Mouse (Mus musculus) lung, adult 2 months (tissue): ENCODE data around the gene Ngfr. TPM values are rescaled to one million over a fixed set of nuclear protein-coding genes. Genes with fewer than 3 reads are reported as not detected.

Experiments used
- DNase-seq: peaks from one replicate; pipeline ENCODE4 v3.0.0; 2022
- H3K4me1 ChIP-seq: fragments of 200-500 bp; 2 replicates; pipeline ENCODE4 v1.6.1; 2011; ENCODE audit warnings: low read length; ENCODE audit not compliant: control insufficient read depth, insufficient read depth
- H3K4me3 ChIP-seq: fragments of 200-500 bp; replicated peaks from 2 replicates; pipeline ENCODE3; 2011; ENCODE audit warnings: low read depth, mild to moderate bottlenecking, control low read depth, low read length; ENCODE audit errors: extremely low read depth
- CTCF ChIP-seq: fragments of 200-500 bp; IDR thresholded peaks from 2 replicates; pipeline ENCODE4 v1.5.1; 2011; ENCODE audit warnings: mild to moderate bottlenecking, low read length, control low read depth; ENCODE audit not compliant: insufficient read depth
- POLR2A ChIP-seq: fragments of 200-500 bp; IDR thresholded peaks from 2 replicates; pipeline ENCODE4 v1.6.1; 2011; ENCODE audit warnings: low read depth, mild to moderate bottlenecking, control low read depth, low read length, borderline replicate concordance; ENCODE audit errors: extremely low read depth
- whole genome bisulfite sequencing: fragments of 180-500 bp; shearing (Covaris S2); methylation state at CpG from one replicate; pipeline ENCODE4 v1.1.7; 2018; 5-methylcytosine and 5-hydroxymethylcytosine counted together
- polyA plus RNA-seq: library from polyadenylated mRNA; depleted of rRNA; stranded (reverse); fragments of >200 nt; gene quantifications from 2 replicates; pipeline ENCODE4 v1.2.3, GENCODE M21; 2012

Ngfr gene
- polyA plus RNA-seq, 1 experiment: 1.9 TPM

DNA sequence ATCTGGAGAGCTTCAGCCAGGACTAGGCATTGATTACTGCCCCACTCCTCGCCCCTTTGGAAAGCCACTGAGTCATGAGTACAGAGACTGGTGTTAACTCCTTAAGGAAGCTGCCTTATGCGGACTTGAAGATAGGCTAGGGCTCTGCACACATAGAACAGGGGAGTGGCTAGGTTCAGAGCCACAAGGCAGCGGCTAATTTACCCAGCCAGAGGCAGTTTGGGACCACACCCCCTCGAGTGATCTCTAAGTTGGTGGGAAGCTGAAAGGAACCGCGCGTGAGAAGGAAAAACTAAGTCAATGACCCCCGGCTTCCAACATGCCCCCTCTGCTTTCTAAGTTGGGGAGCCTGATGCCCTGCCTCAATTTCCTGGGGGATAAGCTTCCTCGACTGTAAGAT lies 2.9 kb downstream of the Ngfr start:
- TF ChIP-seq CTCF (no peak), POLR2A (no peak)
- peaks cover 14% of the 10 kb centered on the region for H3K4me1 ChIP-seq
- 15% methylated on average over 9 of the region's 9 CpGs for WGBS
- no peak overlapping the region for H3K4me3 ChIP-seq
- no peak for DNase-seq

DNA sequence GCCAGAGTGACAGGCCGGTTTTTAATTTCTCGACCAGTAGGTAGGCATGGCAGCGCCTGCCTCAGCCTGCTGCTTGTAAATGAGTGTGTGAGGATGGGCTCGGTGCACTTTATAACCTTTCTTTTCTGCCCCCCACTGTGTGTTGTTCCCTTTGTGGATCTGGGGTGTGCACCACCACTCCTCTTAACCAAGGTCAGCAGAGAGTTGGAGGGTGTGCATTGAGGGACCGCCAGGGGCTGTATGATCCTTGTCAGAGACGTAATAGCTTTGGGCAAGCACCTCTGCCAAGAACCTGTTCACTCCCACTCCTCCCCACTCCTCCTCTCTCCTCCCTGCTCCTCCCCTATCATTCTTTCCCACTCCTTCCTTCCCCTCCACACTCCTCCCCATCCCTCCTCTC lies 4.1 kb downstream of the Ngfr start:
- WGBS: 59% methylated on average over 6 of the region's 6 CpGs
- TF ChIP-seq CTCF: no peak
- TF ChIP-seq POLR2A: no peak
- Histone ChIP-seq H3K4me3 (no peak overlapping the region), H3K4me1 (peaks cover 14% of the 10 kb centered on the region)
- DNase-seq: no peak

DNA sequence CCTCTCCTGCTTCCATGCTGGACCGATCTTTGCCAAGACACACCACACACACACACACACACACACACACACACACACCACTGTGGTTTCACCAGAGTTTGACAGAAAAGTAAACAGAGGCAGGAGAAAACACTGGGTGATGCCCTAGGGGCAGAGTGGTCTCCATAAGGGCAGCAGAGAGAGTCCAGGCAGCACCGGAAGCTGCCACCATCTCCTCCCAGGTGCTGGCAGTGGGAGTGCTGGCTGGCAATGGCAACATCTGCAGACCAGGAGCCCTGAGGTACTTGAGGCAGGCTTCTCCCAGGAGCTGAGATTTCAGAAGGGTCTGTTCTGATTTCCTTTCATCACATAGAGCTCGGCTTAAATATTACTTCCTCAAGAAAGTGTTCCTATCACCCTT lies 5.3 kb downstream of the Ngfr start:
- TF ChIP-seq CTCF (no peak), POLR2A (no peak)
- WGBS: 24% methylated on average over 3 of the region's 3 CpGs
- no peak overlapping the region for H3K4me3 ChIP-seq

DNA sequence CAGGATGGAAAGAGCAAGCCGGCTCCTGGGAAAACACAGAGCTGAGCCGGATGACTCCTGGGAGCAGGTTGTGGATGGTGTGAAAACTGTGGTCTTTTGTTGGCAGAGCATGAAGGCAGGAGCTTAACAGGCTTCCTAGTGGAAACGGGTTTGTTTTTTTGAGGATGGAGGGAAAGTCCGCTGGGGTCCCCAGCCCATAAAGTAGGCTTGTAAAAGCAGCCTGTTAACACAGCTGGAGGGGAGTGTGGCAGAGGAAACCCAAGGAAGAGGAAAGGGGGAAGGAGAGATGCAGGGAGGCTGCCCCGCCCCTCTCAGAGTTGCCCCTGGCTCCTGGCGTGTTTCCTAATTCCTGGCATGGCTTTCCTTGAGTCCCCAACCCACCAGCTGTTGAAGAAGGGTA lies 8.1 kb downstream of the Ngfr start:
- DNase-seq: no peak
- WGBS: 29% methylated on average over 6 of the region's 6 CpGs
- TF ChIP-seq POLR2A: no peak
- no peak for TF ChIP-seq CTCF
- Histone ChIP-seq H3K4me1 (0 out of 2 replicates have a peak, but pooled peaks cover 3% of the 10 kb centered on the region), H3K4me3 (no peak overlapping the region)

More for the DNA sequence above, 5.3 kb downstream of the Ngfr start:
- no peak for DNase-seq
- H3K4me1 ChIP-seq: peaks cover 14% of the 10 kb centered on the region

DNA sequence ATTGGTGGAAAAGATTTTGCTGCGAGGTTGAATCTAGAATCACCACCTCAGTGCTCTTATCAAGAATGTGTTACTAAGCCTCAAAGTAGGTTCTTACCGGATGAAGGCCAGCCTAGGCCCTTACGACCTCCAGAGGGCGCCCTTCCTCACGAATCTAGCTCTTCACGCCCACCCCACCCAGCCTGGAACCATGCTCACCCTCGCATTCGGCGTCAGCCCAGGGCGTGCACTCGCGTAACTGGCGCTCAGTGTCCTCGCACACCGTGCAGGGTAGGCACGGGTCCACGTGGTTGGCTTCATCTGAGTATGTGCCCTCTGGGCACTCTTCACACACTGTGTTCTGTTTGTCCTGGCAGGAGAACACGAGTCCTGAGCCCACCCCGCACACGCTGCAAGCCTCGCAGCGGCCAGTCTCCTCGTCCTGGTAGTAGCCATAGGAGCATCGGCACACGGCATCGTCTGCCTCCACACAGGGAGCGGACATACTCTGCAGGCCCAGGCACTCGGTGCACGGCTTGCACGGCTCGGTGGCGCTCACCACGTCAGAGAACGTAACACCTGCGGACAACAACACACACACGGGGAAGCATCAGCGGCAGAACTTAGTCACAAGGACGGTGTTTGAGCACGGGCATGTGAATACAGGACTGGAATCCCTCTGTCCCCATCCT lies 9.6 kb downstream of the Ngfr start:
- H3K4me3 ChIP-seq: no peak overlapping the region
- DNase-seq: no peak
- H3K4me1 ChIP-seq: 0 out of 2 replicates have a peak, but pooled peaks cover 3% of the 10 kb centered on the region
- peak; percentile 63 for TF ChIP-seq CTCF
- no peak for TF ChIP-seq POLR2A
- WGBS: 24% methylated on average over 39 of the region's 39 CpGs

DNA sequence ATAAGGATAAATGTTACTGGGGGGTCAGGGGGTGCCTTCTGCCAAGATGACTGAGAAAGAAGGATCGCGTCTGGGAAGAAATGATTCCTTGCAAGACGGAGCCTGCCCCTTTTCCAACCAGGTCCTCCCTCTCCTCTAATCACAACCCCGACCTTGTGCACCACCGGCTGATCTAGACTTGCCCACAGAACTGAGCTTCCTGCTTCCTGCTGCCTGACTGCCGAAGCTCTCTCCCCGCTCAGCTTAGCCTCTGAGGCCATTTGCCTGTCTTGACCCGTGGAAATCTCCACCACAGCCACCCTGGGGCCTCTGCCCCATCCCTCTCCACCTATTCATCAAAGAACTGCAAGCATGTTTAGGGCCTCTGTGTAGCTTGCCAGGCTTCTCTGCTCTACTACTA lies 11.2 kb downstream of the Ngfr start:
- TF ChIP-seq POLR2A (no peak), CTCF (no peak)
- WGBS: 47% methylated on average over 8 of the region's 8 CpGs
- H3K4me1 ChIP-seq: 0 out of 2 replicates have a peak, but pooled peaks cover 3% of the 10 kb centered on the region
- no peak overlapping the region for H3K4me3 ChIP-seq
- DNase-seq: no peak

DNA sequence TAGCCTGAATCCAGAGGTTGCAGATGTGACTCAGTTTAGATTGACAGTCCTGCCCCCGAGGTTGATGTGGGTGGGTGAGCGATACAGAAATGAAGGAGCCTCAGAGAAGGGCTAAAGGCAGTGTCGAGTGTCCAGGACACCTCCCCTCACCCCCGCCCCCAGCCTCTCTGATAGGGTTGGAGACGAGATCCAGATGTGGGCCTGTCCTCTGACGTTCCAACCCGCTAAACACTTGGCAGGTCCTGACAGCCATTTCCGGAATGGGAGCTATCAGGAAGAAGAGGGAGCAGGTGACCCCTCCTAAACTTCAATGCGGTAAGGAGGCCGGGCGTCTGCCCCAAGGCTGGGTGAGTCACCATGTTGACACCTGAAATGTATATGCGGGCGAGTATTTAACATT lies 11.7 kb downstream of the Ngfr start:
- no peak overlapping the region for H3K4me3 ChIP-seq
- no peak for DNase-seq
- 25% methylated on average over 13 of the region's 13 CpGs for WGBS
- TF ChIP-seq CTCF (no peak), POLR2A (no peak)
- H3K4me1 ChIP-seq: 0 out of 2 replicates have a peak, but pooled peaks cover 5% of the 10 kb centered on the region

DNA sequence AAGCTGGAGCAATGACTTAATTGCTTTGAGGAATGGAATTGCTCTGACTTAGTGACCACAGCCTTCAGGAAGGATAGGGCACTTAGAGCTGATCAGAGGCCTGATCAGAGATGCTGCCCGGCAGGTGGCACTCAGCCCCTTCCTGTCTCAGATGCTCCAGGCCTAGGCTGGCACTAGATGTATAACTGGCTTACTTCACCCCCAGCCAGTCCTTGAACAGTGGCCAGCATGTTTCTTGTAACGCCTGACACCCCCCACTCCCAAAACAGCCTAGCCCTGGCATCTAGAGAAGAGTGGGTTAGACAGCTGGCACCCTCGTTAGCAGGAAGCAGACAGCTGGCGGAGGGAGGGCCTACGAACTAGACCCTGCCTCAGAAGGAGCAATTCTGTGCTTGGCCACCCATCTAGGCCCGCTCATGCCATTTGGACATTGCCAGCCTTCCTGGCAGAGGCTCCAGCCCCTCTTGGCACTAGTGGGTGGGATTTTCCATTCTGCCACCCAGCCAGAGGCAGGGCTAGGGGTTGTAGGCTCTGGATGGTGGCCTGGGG lies 12.7 kb downstream of the Ngfr start:
- no peak for DNase-seq
- TF ChIP-seq POLR2A (no peak), CTCF (no peak)
- Histone ChIP-seq H3K4me3 (no peak overlapping the region), H3K4me1 (0 out of 2 replicates have a peak, but pooled peaks cover 5% of the 10 kb centered on the region)
- 88% methylated on average over 6 of the region's 6 CpGs for WGBS

DNA sequence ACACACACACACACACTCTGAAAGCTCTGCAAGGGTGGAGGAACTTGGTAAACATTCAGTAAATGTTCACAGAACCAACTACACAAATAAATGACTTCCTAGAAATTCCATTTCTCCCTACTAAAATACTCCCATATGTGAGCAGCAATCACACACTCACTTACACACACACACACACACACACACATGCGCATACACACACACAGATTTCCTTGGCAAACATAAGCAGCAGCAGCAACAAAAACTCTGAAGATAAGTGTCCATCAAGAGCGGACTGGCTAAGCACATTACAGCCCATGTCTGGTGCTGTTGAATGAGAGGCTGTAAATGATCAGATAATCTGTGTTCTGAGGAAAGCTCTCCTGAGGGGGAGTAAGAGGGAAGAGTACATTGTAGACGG lies 15.3 kb downstream of the Ngfr start:
- Histone ChIP-seq H3K4me3 (no peak overlapping the region), H3K4me1 (0 out of 2 replicates have a peak, but pooled peaks cover 2% of the 10 kb centered on the region)
- WGBS: 44% methylated on average over 3 of the region's 3 CpGs
- DNase-seq: no peak
- no peak for TF ChIP-seq POLR2A
- no peak for TF ChIP-seq CTCF

DNA sequence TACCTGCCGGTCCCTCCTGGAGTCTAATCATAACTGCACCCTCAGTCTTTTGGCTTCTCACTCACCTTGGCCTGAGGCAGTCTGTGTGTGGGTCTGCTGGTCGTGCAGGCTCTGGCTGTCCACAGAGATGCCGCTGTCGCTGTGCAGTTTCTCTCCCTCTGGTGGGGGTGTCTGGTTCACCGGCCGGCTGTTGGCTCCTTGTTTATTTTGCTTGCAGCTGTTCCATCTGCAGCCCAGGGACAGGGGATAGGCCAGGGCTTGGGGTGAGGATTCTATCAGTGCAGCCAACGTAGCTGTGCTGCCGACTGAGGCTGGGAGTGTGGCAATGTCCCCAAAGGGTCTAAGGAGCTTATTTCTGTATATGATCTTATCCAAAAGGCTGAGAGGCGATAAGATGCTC lies 15.8 kb downstream of the Ngfr start:
- 0 out of 2 replicates have a peak, but pooled peaks cover 2% of the 10 kb centered on the region for H3K4me1 ChIP-seq
- no peak overlapping the region for H3K4me3 ChIP-seq
- DNase-seq: no peak
- TF ChIP-seq POLR2A: no peak
- TF ChIP-seq CTCF: no peak
- 25% methylated on average over 9 of the region's 9 CpGs for WGBS

DNA sequence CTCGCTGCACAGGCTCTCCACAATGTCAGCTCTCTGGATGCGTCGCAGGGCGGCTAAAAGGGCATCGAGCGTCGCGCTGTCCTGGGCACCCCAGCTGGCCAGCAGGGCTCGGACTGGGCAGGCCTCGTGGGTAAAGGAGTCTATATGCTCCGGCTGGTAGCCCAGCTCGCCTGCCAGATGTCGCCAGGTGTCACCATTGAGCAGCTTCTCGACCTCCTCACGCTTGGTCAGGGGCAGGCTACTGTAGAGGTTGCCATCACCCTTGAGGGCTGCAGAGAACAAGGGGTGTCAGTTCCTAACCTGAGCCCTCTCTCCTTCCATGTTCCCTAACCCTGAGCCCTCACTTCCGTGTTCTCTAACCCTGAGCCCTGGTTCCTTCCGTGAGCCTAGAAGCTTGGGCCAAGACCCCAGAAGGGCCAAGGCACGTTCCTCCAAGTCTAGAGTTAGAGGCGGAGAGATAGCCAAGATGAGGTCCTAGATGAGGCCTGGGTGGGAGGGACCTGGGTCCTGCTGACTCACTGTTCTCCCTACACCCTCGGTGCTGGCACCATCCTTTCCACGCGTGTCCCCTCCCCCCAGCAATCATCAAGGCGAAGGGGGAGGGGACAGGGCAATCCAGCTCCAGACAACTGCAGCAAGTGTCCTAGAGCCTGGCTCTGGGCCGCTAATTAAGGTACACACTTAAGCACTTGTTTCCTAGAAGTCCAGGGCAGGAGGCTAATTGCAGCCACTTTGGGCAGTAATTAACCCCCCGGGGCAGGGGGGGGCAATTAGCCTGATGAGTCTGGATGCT lies 16.5 kb downstream of the Ngfr start:
- Histone ChIP-seq H3K4me1 (0 out of 2 replicates have a peak, but pooled peaks cover 2% of the 10 kb centered on the region), H3K4me3 (no peak overlapping the region)
- no peak for TF ChIP-seq CTCF
- 64% methylated on average over 25 of the region's 25 CpGs for WGBS
- no peak for DNase-seq
